Mouse (Mus musculus) E14TG2a.4 (cell line): Measurements from ENCODE around the gene Mctp1.

ENCODE experiments used
- CTCF ChIP-seq: conservative IDR thresholded peaks from 2 replicates; pipeline ENCODE4 v1.5.1; 2014; ENCODE audit warnings: low read length
- NANOG ChIP-seq: IDR thresholded peaks from 2 replicates; pipeline ENCODE4 v1.6.1; 2014; ENCODE audit warnings: borderline replicate concordance, low read length, mixed read lengths
- POU5F1 ChIP-seq: IDR thresholded peaks from 2 replicates; pipeline ENCODE4 v1.6.1; 2014; ENCODE audit warnings: low read length, borderline replicate concordance

DNA sequence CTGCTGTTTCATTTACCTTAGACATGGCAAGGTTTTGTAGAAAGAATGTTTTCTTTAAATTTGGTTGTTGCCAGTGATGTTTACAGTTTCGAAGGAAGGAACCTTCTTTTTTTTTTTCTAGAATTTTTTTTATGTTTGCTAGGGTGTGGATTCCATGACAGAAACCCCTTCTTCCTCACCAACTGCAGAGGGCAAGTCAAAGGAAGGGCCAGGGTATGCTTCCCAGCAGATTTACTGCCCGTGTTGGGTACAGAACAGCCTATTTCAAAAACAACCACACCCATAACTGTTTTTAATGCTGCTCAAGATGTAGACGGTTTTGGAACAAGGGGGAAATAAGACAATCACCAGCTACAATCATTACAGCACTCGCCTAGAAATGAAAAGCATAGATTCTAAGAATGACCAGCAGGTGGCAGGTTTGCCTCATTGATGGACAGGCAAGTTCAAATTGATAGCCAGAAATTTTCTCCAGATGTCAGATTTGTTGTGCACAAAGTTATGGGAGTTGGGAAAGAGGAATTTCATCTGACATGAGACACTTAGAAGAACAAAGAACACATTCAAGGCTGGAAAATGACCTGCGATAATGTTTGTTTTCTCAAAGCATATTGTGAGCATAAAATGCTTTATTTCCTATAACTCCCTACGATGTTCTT, 375.6 kb downstream of the Mctp1 start:
- TF ChIP-seq POU5F1 (no peak), CTCF (peak; percentile 62), NANOG (no peak)
